Comparison of ENCODE assay signal across 22 mouse cellular contexts in the genomic region with DNA sequence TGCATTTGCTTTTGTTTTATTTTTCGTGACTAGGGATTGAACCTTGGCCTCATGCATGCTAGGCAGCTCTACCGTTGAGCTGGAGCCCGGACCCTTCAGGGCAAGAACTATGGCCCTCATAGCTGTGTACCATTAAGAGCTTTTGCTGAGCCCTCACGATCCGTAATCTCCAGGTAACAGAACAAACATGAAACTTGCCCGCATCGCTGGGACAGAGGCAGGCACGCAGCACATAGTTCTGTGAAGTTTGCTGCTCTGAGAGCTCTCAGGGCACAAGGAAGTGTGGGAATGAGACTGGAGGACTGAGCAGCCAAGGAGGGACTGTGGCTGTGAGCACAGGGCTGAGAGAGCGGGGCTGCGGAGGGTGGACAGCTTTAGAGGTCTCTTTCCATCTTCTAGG. TPM values are rescaled to one million over a fixed set of nuclear protein-coding genes. Genes with fewer than 3 reads are reported as not detected.
DNase-seq lines count a peak whose midpoint lies in the region; ATAC-seq and TF ChIP-seq lines count a peak whose summit lies in the region.
"Had no signal": no experiment of that assay in that cellular context is flagged by ENCODE, and none has a peak within 500 bp of the region (broad histone marks: within the 10 kb centered on the region; RNA-seq: fewer than 3 reads in every experiment).

No protein-coding gene starts in this region.

- WGBS in lung, embryonic 14.5 days: 61% methylated on average over 10 of the region's 10 CpGs
- WGBS in stomach, embryonic 16.5 days: 66% methylated on average over 10 of the region's 10 CpGs

- no peaks in the 10 kb centered on the region for H3K36me3 ChIP-seq in ES-Bruce4 (ENCODE audit: control insufficient read depth, insufficient read depth, low read length, poor library complexity, severe bottlenecking)
- no peaks in the 10 kb centered on the region for H3K36me3 ChIP-seq in lung, embryonic 14.5 days (ENCODE audit: insufficient read depth)
- no peaks in the 10 kb centered on the region for H3K36me3 ChIP-seq in stomach, embryonic 16.5 days (ENCODE audit: control insufficient read depth, insufficient read depth, low read length)
- H3K36me3 ChIP-seq: forebrain, embryonic 10.5 days; limb, embryonic 15.5 days; liver, embryonic 15.5 days; neural tube, embryonic 13.5 days had no signal

- no peak for TF ChIP-seq POLR2A in ES-Bruce4 (IDR thresholded peaks at IDR 0.05; ENCODE audit: insufficient read depth, low read length)

- DNase-seq in kidney, postnatal 10 days: peak; percentile 35
- no peak for DNase-seq in kidney, adult 18-20 months
- no peak for DNase-seq in lung, embryonic 14.5 days
- no peak for DNase-seq in right cerebral cortex, postnatal 36 days (ENCODE audit: low spot score in 2 of 2)
- no peak for DNase-seq in T-cell, adult 2 months (ENCODE audit: low spot score)
- DNase-seq: adrenal gland, postnatal 36 days; cerebellum, adult 18-20 months; cerebellum, postnatal 36 days; forebrain, postnatal 0 days; layer of hippocampus, postnatal 36 days; midbrain, embryonic 14.5 days; right cerebral cortex, adult 18-20 months had no signal

- no peak for TF ChIP-seq EP300 in ES-Bruce4 (IDR thresholded peaks at IDR 0.05; ENCODE audit: insufficient read depth, low read depth, low read length)

- no peaks in the 10 kb centered on the region for H3K27me3 ChIP-seq in ES-Bruce4 (ENCODE audit: control insufficient read depth, insufficient read depth, low read length, poor library complexity, severe bottlenecking)
- H3K27me3 ChIP-seq in lung, embryonic 14.5 days (ENCODE audit: insufficient read depth, low read length): no peaks in the 10 kb centered on the region
- no peaks in the 10 kb centered on the region for H3K27me3 ChIP-seq in stomach, embryonic 16.5 days (ENCODE audit: control insufficient read depth, insufficient read depth, low read length)
- H3K27me3 ChIP-seq: limb, embryonic 15.5 days had no signal

- H3K4me3 ChIP-seq in ES-Bruce4 (ENCODE audit: low read depth, low read length): 0 out of 2 replicates have a peak overlapping the region, but pooled peaks have one; percentile 10
- no peak overlapping the region for H3K4me3 ChIP-seq in lung, embryonic 14.5 days (ENCODE audit: low read depth, low read length)
- no peak overlapping the region for H3K4me3 ChIP-seq in stomach, embryonic 16.5 days (replicated peaks; ENCODE audit: low read length)
- H3K4me3 ChIP-seq: forebrain, embryonic 10.5 days; limb, embryonic 15.5 days; liver, embryonic 15.5 days; megakaryocyte, embryonic 14.5 days; neural tube, embryonic 13.5 days had no signal

- H3K4me2 ChIP-seq in lung, embryonic 14.5 days: no peak overlapping the region
- no peak overlapping the region for H3K4me2 ChIP-seq in stomach, embryonic 16.5 days (ENCODE audit: low read depth, low read length)
- H3K4me2 ChIP-seq: limb, embryonic 15.5 days; liver, embryonic 15.5 days; neural tube, embryonic 13.5 days had no signal

- ATAC-seq in lung, embryonic 14.5 days (ENCODE audit: insufficient read depth): no peak
- ATAC-seq in stomach, embryonic 16.5 days (ENCODE audit: insufficient read depth, low FRiP score): no peak
- ATAC-seq: forebrain, postnatal 0 days; hindbrain, embryonic 16.5 days; intestine, embryonic 16.5 days had no signal

- H3K4me1 ChIP-seq in ES-Bruce4 (ENCODE audit: control insufficient read depth, insufficient read depth, low read length): peaks cover 5% of the 10 kb centered on the region
- peaks cover 14% of the 10 kb centered on the region; the same call in 1 of the 2 replicates for H3K4me1 ChIP-seq in lung, embryonic 14.5 days (ENCODE audit: insufficient read depth)
- H3K4me1 ChIP-seq in stomach, embryonic 16.5 days (ENCODE audit: control insufficient read depth, insufficient read depth, low read length): peaks cover 25% of the 10 kb centered on the region

- no peak for TF ChIP-seq CTCF in ES-Bruce4 (IDR thresholded peaks at IDR 0.05; ENCODE audit: low read depth, low read length)
- TF ChIP-seq CTCF in lung, embryonic 14.5 days (IDR thresholded peaks at IDR 0.05; ENCODE audit: low read depth): no peak

- peak overlapping the region; percentile 76 for H3K9ac ChIP-seq in ES-Bruce4 (ENCODE audit: low read depth, poor library complexity, severe bottlenecking)
- H3K9ac ChIP-seq in lung, embryonic 14.5 days: no peak overlapping the region
- no peak overlapping the region for H3K9ac ChIP-seq in stomach, embryonic 16.5 days (ENCODE audit: low read length)
- H3K9ac ChIP-seq: forebrain, postnatal 0 days; limb, embryonic 15.5 days; liver, embryonic 15.5 days; neural tube, embryonic 13.5 days had no signal

- H3K27ac ChIP-seq in ES-Bruce4 (ENCODE audit: insufficient read depth, low read length): peak overlapping the region; percentile 64
- peak overlapping the region; percentile 42 for H3K27ac ChIP-seq in lung, embryonic 14.5 days (ENCODE audit: low read depth)
- peak overlapping the region; percentile 24; the same call in 1 of the 2 replicates for H3K27ac ChIP-seq in stomach, embryonic 16.5 days (ENCODE audit: low read length)
- H3K27ac ChIP-seq: forebrain, embryonic 10.5 days; limb, embryonic 15.5 days; liver, embryonic 15.5 days; neural tube, embryonic 13.5 days had no signal

- no peaks in the 10 kb centered on the region for H3K9me3 ChIP-seq in ES-Bruce4 (replicated peaks; ENCODE audit: control insufficient read depth, insufficient read depth, low read length, poor library complexity, severe bottlenecking)
- H3K9me3 ChIP-seq in lung, embryonic 14.5 days (ENCODE audit: low read depth, low read length): no peaks in the 10 kb centered on the region
- no peaks in the 10 kb centered on the region for H3K9me3 ChIP-seq in stomach, embryonic 16.5 days (replicated peaks; ENCODE audit: control insufficient read depth, low read length)
- H3K9me3 ChIP-seq: forebrain, embryonic 10.5 days; limb, embryonic 15.5 days; liver, embryonic 15.5 days; neural tube, embryonic 13.5 days had no signal

RNA-seq across cellular contexts. Expression of gene Nanos3, which starts 3.7 kb away (rescaled TPM):
- 3.0 and 4.3 TPM in 2 replicates for polyA plus RNA-seq in ES-Bruce4 (2011; ENCODE audit: insufficient read depth, insufficient read length, low read depth, missing spikeins)
- polyA plus RNA-seq in lung, embryonic 14.5 days (2014; fragmentation: Nextera tagmentation; extraction: Ambion mirVana): 2.8 and 4.2 TPM in 2 replicates
- 1.3 TPM in 1 of 2 replicates, not detected in the other for polyA plus RNA-seq in stomach, embryonic 16.5 days (2015; fragmentation: Nextera tagmentation; extraction: Ambion mirVana)
- polyA plus RNA-seq: urinary bladder, adult 2 months had no signal

RNA-seq across cellular contexts. Expression of gene 4930432K21Rik, which starts 40.8 kb away (rescaled TPM):
- polyA plus RNA-seq in ES-Bruce4 (2011; ENCODE audit: insufficient read depth, insufficient read length, low read depth, missing spikeins): 3.8 and 4.7 TPM in 2 replicates
- 0.66 and 0.99 TPM in 2 replicates for polyA plus RNA-seq in lung, embryonic 14.5 days (2014; fragmentation: Nextera tagmentation; extraction: Ambion mirVana)
- polyA plus RNA-seq in stomach, embryonic 16.5 days (2015; fragmentation: Nextera tagmentation; extraction: Ambion mirVana): 1.0 and 1.1 TPM in 2 replicates

RNA-seq across cellular contexts. Expression of gene Cc2d1a, which starts 40.9 kb away (rescaled TPM):
- 18.0 and 27.2 TPM in 2 replicates for polyA plus RNA-seq in ES-Bruce4 (2011; ENCODE audit: insufficient read depth, insufficient read length, low read depth, missing spikeins)
- polyA plus RNA-seq in lung, embryonic 14.5 days (2014; fragmentation: Nextera tagmentation; extraction: Ambion mirVana): 17.3 and 23.6 TPM in 2 replicates
- polyA plus RNA-seq in stomach, embryonic 16.5 days (2015; fragmentation: Nextera tagmentation; extraction: Ambion mirVana): 25.5 and 25.7 TPM in 2 replicates

RNA-seq across cellular contexts. Expression of gene Zswim4, which starts 48.2 kb away (rescaled TPM):
- 14.8 and 15.4 TPM in 2 replicates for polyA plus RNA-seq in ES-Bruce4 (2011; ENCODE audit: insufficient read depth, insufficient read length, low read depth, missing spikeins)
- polyA plus RNA-seq in lung, embryonic 14.5 days (2014; fragmentation: Nextera tagmentation; extraction: Ambion mirVana): 13.9 and 14.4 TPM in 2 replicates
- polyA plus RNA-seq in stomach, embryonic 16.5 days (2015; fragmentation: Nextera tagmentation; extraction: Ambion mirVana): 9.7 and 10.5 TPM in 2 replicates
